Mouse (Mus musculus): Measurements from ENCODE around the gene Erich3. TPM values are rescaled to one million over a fixed set of nuclear protein-coding genes. Genes with fewer than 3 reads are reported as not detected.

The Erich3 gene
- total RNA-seq, 1 experiment from 2014 or later = not detected

- no peak for ATAC-seq (replicated peaks; ENCODE audit: low read depth, poor library complexity, severe bottlenecking)
These were observed 7.4 kb downstream of the Erich3 start for GRCm38 (mm10) chr3:154671013-154671412.

GRCm38 (mm10) chr3:154673326-154673725 is 9.7 kb downstream of the Erich3 start:
- no peak for ATAC-seq (replicated peaks; ENCODE audit: low read depth, poor library complexity, severe bottlenecking)

- ATAC-seq (replicated peaks; ENCODE audit: low read depth, poor library complexity, severe bottlenecking) = no peak
These were observed 18.9 kb downstream of the Erich3 start for GRCm38 (mm10) chr3:154682570-154682969.

- ATAC-seq (replicated peaks; ENCODE audit: low read depth, poor library complexity, severe bottlenecking) = no peak
These were observed 20.0 kb downstream of the Erich3 start for GRCm38 (mm10) chr3:154683667-154684066.

GRCm38 (mm10) chr3:154690260-154690659 is 26.6 kb downstream of the Erich3 start:
- no peak for ATAC-seq (replicated peaks; ENCODE audit: low read depth, poor library complexity, severe bottlenecking)

- ATAC-seq (replicated peaks; ENCODE audit: low read depth, poor library complexity, severe bottlenecking) = 0 out of 2 replicates have a peak, but pooled peaks have one; percentile 39
These were observed 28.4 kb downstream of the Erich3 start for GRCm38 (mm10) chr3:154691897-154692571.

GRCm38 (mm10) chr3:154692572-154692922 is 28.9 kb downstream of the Erich3 start:
- ATAC-seq (replicated peaks; ENCODE audit: low read depth, poor library complexity, severe bottlenecking) = no peak

GRCm38 (mm10) chr3:154693902-154694301 is 30.2 kb downstream of the Erich3 start:
- ATAC-seq (replicated peaks; ENCODE audit: low read depth, poor library complexity, severe bottlenecking) = no peak

GRCm38 (mm10) chr3:154696611-154697010 is 33.0 kb downstream of the Erich3 start:
- no peak for ATAC-seq (replicated peaks; ENCODE audit: low read depth, poor library complexity, severe bottlenecking)

- ATAC-seq (replicated peaks; ENCODE audit: low read depth, poor library complexity, severe bottlenecking) = no peak
These were observed 35.2 kb downstream of the Erich3 start for GRCm38 (mm10) chr3:154698907-154699306.

- ATAC-seq (replicated peaks; ENCODE audit: low read depth, poor library complexity, severe bottlenecking) = no peak
These were observed 36.6 kb downstream of the Erich3 start for GRCm38 (mm10) chr3:154700296-154700695.

GRCm38 (mm10) chr3:154700735-154701134 is 37.1 kb downstream of the Erich3 start:
- ATAC-seq (replicated peaks; ENCODE audit: low read depth, poor library complexity, severe bottlenecking) = no peak

GRCm38 (mm10) chr3:154704755-154705154 is 41.1 kb downstream of the Erich3 start:
- no peak for ATAC-seq (replicated peaks; ENCODE audit: low read depth, poor library complexity, severe bottlenecking)

GRCm38 (mm10) chr3:154708150-154708549 is 44.5 kb downstream of the Erich3 start:
- ATAC-seq (replicated peaks; ENCODE audit: low read depth, poor library complexity, severe bottlenecking) = no peak

GRCm38 (mm10) chr3:154723198-154723597 is 59.5 kb downstream of the Erich3 start:
- no peak for ATAC-seq (replicated peaks; ENCODE audit: low read depth, poor library complexity, severe bottlenecking)

GRCm38 (mm10) chr3:154731431-154731830 is 67.8 kb downstream of the Erich3 start:
- ATAC-seq (replicated peaks; ENCODE audit: low read depth, poor library complexity, severe bottlenecking) = no peak

GRCm38 (mm10) chr3:154741496-154741895 is 77.8 kb downstream of the Erich3 start:
- ATAC-seq (replicated peaks; ENCODE audit: low read depth, poor library complexity, severe bottlenecking) = no peak

- ATAC-seq (replicated peaks; ENCODE audit: low read depth, poor library complexity, severe bottlenecking) = no peak
These were observed 79.3 kb downstream of the Erich3 start for GRCm38 (mm10) chr3:154742927-154743326.

- no peak for ATAC-seq (replicated peaks; ENCODE audit: low read depth, poor library complexity, severe bottlenecking)
These were observed 80.7 kb downstream of the Erich3 start for GRCm38 (mm10) chr3:154744317-154744716.

- no peak for ATAC-seq (replicated peaks; ENCODE audit: low read depth, poor library complexity, severe bottlenecking)
These were observed 90.8 kb downstream of the Erich3 start for GRCm38 (mm10) chr3:154754505-154754904.

- ATAC-seq (replicated peaks; ENCODE audit: low read depth, poor library complexity, severe bottlenecking) = no peak
These were observed 91.6 kb downstream of the Erich3 start for GRCm38 (mm10) chr3:154755225-154755624.

GRCm38 (mm10) chr3:154758089-154758488 is 94.4 kb downstream of the Erich3 start:
- no peak for ATAC-seq (replicated peaks; ENCODE audit: low read depth, poor library complexity, severe bottlenecking)

All from common myeloid progenitor, adult 5-6 weeks (primary cell).